Mouse (Mus musculus) CH12.LX (cell line): ENCODE measurements at regions not wholly inside any gene's neighbourhood (a gene's known extent, or its start where the extent isn't known, plus 50 kb on each side); places are given as distances from the start of the nearest gene placed in this dataset.
A peak's percentile ranks its signal among the peaks of the same experiment; 100 is the strongest.

ENCODE experiments used
- DNase-seq: peaks from one replicate; pipeline ENCODE4 v3.0.0-alpha.2; 2013; ENCODE audit errors: extremely low read depth
- H3K27ac ChIP-seq: 2 replicates; pipeline ENCODE4 v1.5.1; 2012; ENCODE audit warnings: low read depth, mild to moderate bottlenecking, control low read depth, moderate library complexity; ENCODE audit not compliant: insufficient read depth
- H3K27me3 ChIP-seq: replicated peaks from 2 replicates; pipeline ENCODE3; 2012; ENCODE audit warnings: inconsistent platforms
- H3K36me3 ChIP-seq, 2 experiments: replicated peaks in 1 of 2; 2 replicates each; pipeline versions ENCODE3 to v1.6.1; 2012; ENCODE audit warnings: inconsistent platforms in 1 of 2, low read length in 1 of 2, mild to moderate bottlenecking in 1 of 2, mixed read lengths in 1 of 2, moderate library complexity in 1 of 2; ENCODE audit not compliant: control insufficient read depth in 1 of 2, insufficient read depth in 1 of 2
- H3K4me1 ChIP-seq, 2 experiments: 2 replicates each; pipeline ENCODE4 v1.6.1; 2012; ENCODE audit warnings: inconsistent platforms in 1 of 2, moderate library complexity in 1 of 2; ENCODE audit not compliant: insufficient read depth in 2 of 2, control insufficient read depth in 1 of 2
- H3K4me2 ChIP-seq: 2 replicates; pipeline ENCODE4 v1.6.1; 2012; ENCODE audit warnings: low read depth, mild to moderate bottlenecking, control low read depth; ENCODE audit not compliant: poor library complexity, insufficient read depth, severe bottlenecking
- H3K4me3 ChIP-seq, 3 experiments: fragments of 150-350 bp in 1 of 3; sonication (generic) in 1 of 3; replicated peaks in 1 of 3; 2 replicates each; pipeline versions ENCODE3 to v1.5.1; 2011 to 2012; ENCODE audit warnings: low read depth in 2 of 3, low read length in 2 of 3, mild to moderate bottlenecking in 2 of 3, moderate library complexity in 2 of 3, control low read depth in 1 of 3, improper control_type of control experiment in 1 of 3, inconsistent platforms in 1 of 3, mixed read lengths in 1 of 3; ENCODE audit not compliant: poor library complexity in 1 of 3
- H3K79me2 ChIP-seq: replicated peaks from 2 replicates; pipeline ENCODE4 v1.6.1; 2012; ENCODE audit warnings: mild to moderate bottlenecking, moderate library complexity; ENCODE audit not compliant: control insufficient read depth, poor library complexity, insufficient read depth, severe bottlenecking; ENCODE audit errors: extremely low read depth
- H3K9ac ChIP-seq: 2 replicates; pipeline ENCODE4 v1.6.1; 2012; ENCODE audit warnings: low read depth, mild to moderate bottlenecking, control low read depth, moderate library complexity; ENCODE audit not compliant: insufficient read depth
- H3K9me3 ChIP-seq: replicated peaks from 2 replicates; pipeline ENCODE3; 2012; ENCODE audit warnings: low read length, inconsistent platforms, mixed read lengths
- CHD1 ChIP-seq: IDR thresholded peaks from 2 replicates; pipeline ENCODE4 v1.6.1; 2012; ENCODE audit warnings: low read depth, low read length, improper control_type of control experiment, inconsistent platforms
- CHD2 ChIP-seq: IDR thresholded peaks from 2 replicates; pipeline ENCODE4 v1.6.1; 2011; ENCODE audit warnings: low read length, improper control_type of control experiment
- CTCF ChIP-seq, 2 experiments: IDR thresholded peaks in 1 of 2; conservative IDR thresholded peaks in 1 of 2; 2 replicates each; pipeline ENCODE4 v1.5.1; 2011 to 2012; ENCODE audit warnings: low read depth in 2 of 2, low read length in 2 of 2, improper control_type of control experiment in 1 of 2, inconsistent platforms in 1 of 2, mild to moderate bottlenecking in 1 of 2, moderate library complexity in 1 of 2
- EP300 ChIP-seq: IDR thresholded peaks from 2 replicates; pipeline ENCODE4 v1.6.1; 2011; ENCODE audit warnings: low read length, improper control_type of control experiment
- GABPA ChIP-seq: IDR thresholded peaks from 2 replicates; pipeline ENCODE4 v1.6.1; 2012; ENCODE audit warnings: low read depth, low read length, improper control_type of control experiment, inconsistent platforms; ENCODE audit not compliant: insufficient replicate concordance
- JUN ChIP-seq: IDR thresholded peaks from 2 replicates; pipeline ENCODE4 v1.6.1; 2011; ENCODE audit warnings: low read depth, mild to moderate bottlenecking, low read length, improper control_type of control experiment, moderate library complexity; ENCODE audit not compliant: insufficient read depth
- KAT2A ChIP-seq: IDR thresholded peaks from 2 replicates; pipeline ENCODE4 v1.6.1; 2012; ENCODE audit warnings: low read length, improper control_type of control experiment, inconsistent platforms; ENCODE audit not compliant: insufficient replicate concordance
- MAFK ChIP-seq: IDR thresholded peaks from 2 replicates; pipeline ENCODE4 v1.6.1; 2011; ENCODE audit warnings: low read length, improper control_type of control experiment; ENCODE audit not compliant: insufficient replicate concordance
- MAX ChIP-seq: IDR thresholded peaks from 2 replicates; pipeline ENCODE4 v1.6.1; 2011; ENCODE audit warnings: low read length, improper control_type of control experiment
- MXI1 ChIP-seq: IDR thresholded peaks from 2 replicates; pipeline ENCODE4 v1.6.1; 2011; ENCODE audit warnings: mild to moderate bottlenecking, low read depth, low read length, improper control_type of control experiment
- NELFE ChIP-seq: IDR thresholded peaks from 2 replicates; pipeline ENCODE4 v1.6.1; 2011; ENCODE audit warnings: low read depth, low read length, improper control_type of control experiment
- PAX5 ChIP-seq: IDR thresholded peaks from 2 replicates; pipeline ENCODE4 v1.6.1; 2012; ENCODE audit warnings: low read length, inconsistent platforms, mixed read lengths
- POLR2A ChIP-seq: IDR thresholded peaks from 2 replicates; pipeline ENCODE4 v1.6.1; 2011; ENCODE audit warnings: low read depth, mild to moderate bottlenecking, improper control_type of control experiment, low read length
- POLR2AphosphoS2 ChIP-seq: IDR thresholded peaks from 2 replicates; pipeline ENCODE4 v1.6.1; 2011; ENCODE audit warnings: low read depth, low read length, improper control_type of control experiment
- RAD21 ChIP-seq: IDR thresholded peaks from 2 replicates; pipeline ENCODE4 v1.6.1; 2011; ENCODE audit warnings: low read depth, mild to moderate bottlenecking, low read length, improper control_type of control experiment, moderate library complexity
- RCOR1 ChIP-seq: conservative IDR thresholded peaks from 2 replicates; pipeline ENCODE4 v1.6.1; 2012; ENCODE audit warnings: low read depth, mild to moderate bottlenecking, inconsistent platforms, low read length, improper control_type of control experiment
- SIN3A ChIP-seq: IDR thresholded peaks from 2 replicates; pipeline ENCODE4 v1.6.1; 2012; ENCODE audit warnings: low read length, improper control_type of control experiment, inconsistent platforms
- SMC3 ChIP-seq: IDR thresholded peaks from 2 replicates; pipeline ENCODE4 v1.6.1; 2011; ENCODE audit warnings: low read depth, low read length, improper control_type of control experiment
- TBP ChIP-seq: conservative IDR thresholded peaks from 2 replicates; pipeline ENCODE4 v1.6.1; 2011; ENCODE audit warnings: low read depth, low read length, improper control_type of control experiment
- TCF12 ChIP-seq: IDR thresholded peaks from 2 replicates; pipeline ENCODE4 v1.6.1; 2014; ENCODE audit warnings: low read depth, mild to moderate bottlenecking, inconsistent platforms, low read length, improper control_type of control experiment
- USF1 ChIP-seq: IDR thresholded peaks from 2 replicates; pipeline ENCODE4 v1.6.1; 2014; ENCODE audit warnings: low read depth, mild to moderate bottlenecking, inconsistent platforms, low read length, improper control_type of control experiment
- USF2 ChIP-seq: conservative IDR thresholded peaks from 2 replicates; pipeline ENCODE4 v1.6.1; 2011; ENCODE audit warnings: low read depth, low read length, improper control_type of control experiment
- ZC3H11A ChIP-seq: IDR thresholded peaks from 2 replicates; pipeline ENCODE4 v1.6.1; 2012; ENCODE audit warnings: low read depth, mild to moderate bottlenecking, inconsistent platforms, low read length, improper control_type of control experiment
- ZMIZ1 ChIP-seq: IDR thresholded peaks from 2 replicates; pipeline ENCODE4 v1.6.1; 2012; ENCODE audit warnings: low read depth, mild to moderate bottlenecking, inconsistent platforms, low read length, improper control_type of control experiment
- dilution Hi-C: fragments of 300-500 bp; cut with MboI; formaldehyde crosslinking; loops from 2 replicates; pipeline ENCODE4 v1.14.3; 2020; ENCODE audit warnings: low sequenced_read_pairs; ENCODE audit not compliant: extremely low pct_unique_long_range_greater_than_20kb, extremely low pct_ligation_motif_present
- in situ Hi-C: fragments of 300-500 bp; cut with MboI; formaldehyde crosslinking; loops from 3 replicates; pipeline ENCODE4 v1.14.3; 2019; ENCODE audit warnings: low sequenced_read_pairs, low pct_ligation_motif_present, low pct_unique_long_range_greater_than_20kb, mixed read lengths

- H3K4me1 ChIP-seq: peaks cover 15 to 28% of the 10 kb centered on the region in 2 experiments
- no peaks in the 10 kb centered on the region for H3K27me3 ChIP-seq
- H3K79me2 ChIP-seq: no peaks in the 10 kb centered on the region
- dilution Hi-C loops: no loop called here
- no peaks in the 10 kb centered on the region for H3K36me3 ChIP-seq
- no peak overlapping the region for H3K27ac ChIP-seq
- H3K4me2 ChIP-seq: no peak overlapping the region
- no peak overlapping the region for H3K4me3 ChIP-seq
- H3K9ac ChIP-seq: no peak overlapping the region
- DNase-seq: no peak
- in situ Hi-C loops: no loop called here
- H3K9me3 ChIP-seq: no peaks in the 10 kb centered on the region
- TF ChIP-seq SIN3A (no peak), MAFK (no peak), CHD2 (no peak), ZC3H11A (no peak), TCF12 (no peak), ZMIZ1 (no peak), MAX (no peak), POLR2A (no peak), SMC3 (no peak), RCOR1 (no peak), POLR2AphosphoS2 (no peak), USF1 (no peak)
- TF ChIP-seq, all 38 proteins: peak for 0
These were observed 78.9 kb upstream of the Stt3b start for GRCm38 (mm10) chr9:115389082-115389481.

DNA sequence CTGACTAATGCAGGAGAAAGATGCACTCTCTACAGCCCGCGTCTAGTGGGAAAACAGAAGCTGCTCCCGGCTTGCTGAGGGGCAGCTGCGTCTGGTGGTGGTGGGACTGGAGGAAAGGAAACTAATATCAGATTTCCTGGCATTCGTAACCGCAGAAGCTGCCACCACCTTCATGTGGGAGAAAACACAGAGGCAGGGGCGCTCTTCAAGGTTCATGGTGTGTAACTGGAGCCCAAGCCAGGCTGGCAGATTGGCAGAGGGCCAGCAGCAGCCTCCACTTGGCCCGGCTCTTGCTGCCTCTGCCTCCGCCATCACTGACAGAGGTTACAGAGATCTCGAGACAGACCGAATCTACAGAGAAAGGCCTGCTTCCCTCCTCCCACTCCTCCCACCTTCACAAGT lies 80.7 kb upstream of the Stt3b start:
- in situ Hi-C loops: no loop called here

More for the DNA sequence above, 80.7 kb upstream of the Stt3b start:
- H3K27me3 ChIP-seq: no peaks in the 10 kb centered on the region
- H3K4me2 ChIP-seq: peak overlapping the region; percentile 39
- H3K36me3 ChIP-seq: no peaks in the 10 kb centered on the region
- dilution Hi-C loops: no loop called here
- DNase-seq: no peak
- no peak overlapping the region for H3K4me3 ChIP-seq
- peaks cover 15 to 38% of the 10 kb centered on the region in 2 experiments for H3K4me1 ChIP-seq
- TF ChIP-seq CTCF (conservative IDR thresholded peaks at IDR 0.05 in 1 of 2, IDR thresholded peaks at IDR 0.05 in 1 of 2; ENCODE audit: low read depth in 2 of 2, low read length in 2 of 2) (no peak), USF2 (no peak), SIN3A (no peak), PAX5 (no peak), TBP (no peak), EP300 (no peak), RAD21 (no peak), MAX (no peak), CHD1 (no peak), KAT2A (no peak), POLR2AphosphoS2 (no peak), USF1 (no peak), JUN (no peak), TCF12 (no peak), ZMIZ1 (no peak), POLR2A (no peak), MXI1 (no peak), GABPA (no peak), NELFE (no peak), SMC3 (no peak)
- H3K27ac ChIP-seq: no peak overlapping the region
- no peaks in the 10 kb centered on the region for H3K9me3 ChIP-seq
- no peak overlapping the region for H3K9ac ChIP-seq
- no peaks in the 10 kb centered on the region for H3K79me2 ChIP-seq
